Mouse (Mus musculus) thymus, adult 2 months (tissue): ENCODE results near the gene Thtpa. TPM values are rescaled to one million over a fixed set of nuclear protein-coding genes. Genes with fewer than 3 reads are reported as not detected.

ENCODE experiments used
- DNase-seq: peaks from one replicate; pipeline ENCODE4 v3.0.0; 2021
- H3K27ac ChIP-seq: fragments of 200-500 bp; 2 replicates; pipeline ENCODE4 v1.5.1; 2012; ENCODE audit warnings: low read length, control low read depth; ENCODE audit not compliant: control insufficient read depth, insufficient read depth
- H3K27me3 ChIP-seq: fragments of 200-500 bp; 2 replicates; pipeline ENCODE4 v1.6.1; 2012; ENCODE audit warnings: mild to moderate bottlenecking, low read length, moderate library complexity, mixed read lengths; ENCODE audit not compliant: control insufficient read depth, insufficient read depth
- H3K36me3 ChIP-seq: fragments of 200-500 bp; 2 replicates; pipeline ENCODE4 v1.6.1; 2012; ENCODE audit warnings: mild to moderate bottlenecking, low read length, moderate library complexity; ENCODE audit not compliant: control insufficient read depth, insufficient read depth
- H3K4me1 ChIP-seq: fragments of 200-500 bp; replicated peaks from 2 replicates; pipeline ENCODE4 v1.6.1; 2012; ENCODE audit warnings: low read length; ENCODE audit not compliant: control insufficient read depth, insufficient read depth
- H3K4me3 ChIP-seq: fragments of 200-500 bp; 2 replicates; pipeline ENCODE4 v1.5.1; 2012; ENCODE audit warnings: mild to moderate bottlenecking, low read length, control low read depth, moderate library complexity; ENCODE audit not compliant: control insufficient read depth, insufficient read depth
- CTCF ChIP-seq: fragments of 200-500 bp; IDR thresholded peaks from 2 replicates; pipeline ENCODE4 v1.5.1; 2012; ENCODE audit warnings: mild to moderate bottlenecking, control low read depth, low read length, moderate library complexity, borderline replicate concordance; ENCODE audit not compliant: control insufficient read depth, poor library complexity, insufficient read depth; ENCODE audit errors: extremely low read depth
- POLR2A ChIP-seq: fragments of 200-500 bp; IDR thresholded peaks from 2 replicates; pipeline ENCODE4 v1.6.1; 2012; ENCODE audit warnings: mild to moderate bottlenecking, low read length, control low read depth, moderate library complexity; ENCODE audit not compliant: control insufficient read depth, poor library complexity, insufficient read depth; ENCODE audit errors: extremely low read depth
- WGBS: fragments of 180-500 bp; shearing (Covaris S2); methylation state at CpG from one replicate; pipeline ENCODE4 v1.1.7; 2018; 5-methylcytosine and 5-hydroxymethylcytosine counted together
- polyA plus RNA-seq: library from polyadenylated mRNA; depleted of rRNA; stranded (reverse); fragments of >200 nt; gene quantifications from 2 replicates; pipeline ENCODE4 v1.2.3, GENCODE M21; 2012

Gene Thtpa
- polyA plus RNA-seq, 1 experiment, result 6.0 TPM

- H3K27ac ChIP-seq, result no peak overlapping the region
- TF ChIP-seq POLR2A, result no peak
- 0 out of 2 replicates have a peak, but pooled peaks have one; percentile 16 for TF ChIP-seq CTCF
- DNase-seq, result peak; percentile 51
- H3K27me3 ChIP-seq, result no peaks in the 10 kb centered on the region
- peaks cover 19% of the 10 kb centered on the region for H3K4me1 ChIP-seq
- 52% methylated on average over 4 of the region's 4 CpGs for WGBS
- H3K36me3 ChIP-seq, result peaks cover 5% of the 10 kb centered on the region; the same call in 1 of the 2 replicates
- no peak overlapping the region for H3K4me3 ChIP-seq
Observed at GRCm38 (mm10) chr14:55101592-55101991, 7.0 kb downstream of the Thtpa start.

GRCm38 (mm10) chr14:55102253-55102785, 7.7 kb downstream of the Thtpa start:
- Histone ChIP-seq H3K4me1 (peaks cover 20% of the 10 kb centered on the region), H3K27ac (no peak overlapping the region), H3K36me3 (peaks cover 5% of the 10 kb centered on the region; the same call in 1 of the 2 replicates), H3K4me3 (no peak overlapping the region), H3K27me3 (no peaks in the 10 kb centered on the region)
- TF ChIP-seq POLR2A, result no peak
- TF ChIP-seq CTCF, result no peak
- DNase-seq, result no peak
- WGBS, result 96% methylated on average over 15 of the region's 15 CpGs

- peaks cover 13% of the 10 kb centered on the region for H3K4me1 ChIP-seq
- 96% methylated on average over 18 of the region's 18 CpGs for WGBS
- peaks cover 5% of the 10 kb centered on the region; the same call in 1 of the 2 replicates for H3K36me3 ChIP-seq
- DNase-seq, result no peak
- no peaks in the 10 kb centered on the region for H3K27me3 ChIP-seq
- H3K4me3 ChIP-seq, result no peak overlapping the region
- TF ChIP-seq CTCF (no peak), POLR2A (no peak)
- no peak overlapping the region for H3K27ac ChIP-seq
Observed at GRCm38 (mm10) chr14:55104365-55104764, 9.8 kb downstream of the Thtpa start.

DNA sequence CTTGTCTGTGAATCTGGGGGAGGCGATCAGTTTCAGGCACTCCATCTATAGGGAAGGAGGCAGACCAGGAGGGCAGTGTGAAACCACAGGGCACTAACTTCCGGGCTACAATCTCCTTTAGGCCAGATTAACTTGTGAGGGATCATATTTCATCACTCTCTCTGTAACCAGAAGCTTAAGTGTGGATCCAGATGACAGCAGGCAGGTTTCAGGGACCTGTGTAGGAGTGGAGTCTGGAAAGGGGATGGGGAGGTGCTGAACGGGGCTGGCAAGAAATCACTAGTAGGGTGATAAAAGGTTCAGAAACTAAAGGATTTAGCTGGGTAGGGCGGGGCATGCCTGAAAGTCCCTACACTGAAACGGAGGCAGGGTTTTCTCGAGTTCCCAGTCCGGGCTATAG, 10.8 kb downstream of the Thtpa start:
- no peak for DNase-seq
- 26% methylated on average over 7 of the region's 7 CpGs for WGBS
- peaks cover 13% of the 10 kb centered on the region for H3K4me1 ChIP-seq
- H3K27me3 ChIP-seq, result no peaks in the 10 kb centered on the region
- TF ChIP-seq POLR2A (no peak), CTCF (no peak)
- H3K27ac ChIP-seq, result no peak overlapping the region; the same call in 1 of the 2 replicates
- no peak overlapping the region for H3K4me3 ChIP-seq
- H3K36me3 ChIP-seq, result peaks cover 5% of the 10 kb centered on the region; the same call in 1 of the 2 replicates

DNA sequence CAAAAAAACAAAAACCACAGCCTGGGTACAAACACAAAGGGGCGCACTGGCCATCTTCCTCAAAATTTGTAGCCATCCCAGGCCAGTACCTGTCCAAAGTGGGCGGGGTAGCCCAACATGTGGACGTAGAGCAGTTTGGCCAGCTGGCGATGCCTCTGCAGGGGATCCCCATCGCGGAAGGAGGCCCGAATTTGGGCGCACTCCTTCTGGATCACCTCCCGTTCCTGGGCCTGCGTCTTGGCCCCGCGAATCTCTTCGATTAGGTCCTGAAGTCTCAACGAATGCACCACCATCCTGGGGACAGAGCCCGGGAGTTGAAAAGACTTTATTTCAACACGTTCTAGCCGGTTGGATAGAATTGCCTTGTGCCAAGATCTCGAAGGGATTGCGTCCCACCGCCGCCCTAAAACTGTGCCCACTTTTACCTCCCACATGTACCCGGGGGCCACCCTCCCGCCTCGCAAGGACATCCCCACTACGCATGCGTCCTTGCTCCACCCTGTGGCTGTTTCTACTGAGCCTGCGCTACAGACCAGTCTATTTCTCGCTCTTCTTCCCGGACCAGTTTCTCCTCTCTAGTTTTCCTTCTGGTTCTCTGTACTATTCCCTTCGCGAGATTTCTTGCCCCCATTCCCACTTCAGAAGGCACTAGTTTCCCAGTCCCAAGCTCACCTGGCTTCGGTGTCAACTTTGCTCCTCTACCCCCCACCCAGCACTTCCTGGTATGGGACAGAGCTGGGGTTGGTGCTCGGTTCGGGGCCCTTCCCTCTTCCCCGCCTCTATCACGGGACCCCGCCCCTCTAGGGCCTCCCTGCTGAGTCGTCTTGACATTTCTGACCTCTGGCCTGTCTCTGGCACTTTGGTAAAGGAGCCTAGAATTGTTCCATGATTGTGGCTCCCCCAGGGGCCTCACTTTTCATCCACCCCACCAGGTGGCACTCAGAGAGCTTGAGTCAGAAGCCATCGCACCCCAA, 11.5 kb downstream of the Thtpa start, which contains the start of gene Ap1g2:
TSS of gene Ap1g2 (minus strand) at position 758 of the 974 bp plus-strand sequence.
- Histone ChIP-seq H3K4me3 (peak within 1 kb of the TSS; percentile 81), H3K4me1 (peaks cover 13% of the 10 kb centered on the region), H3K27ac (peak within 1 kb of the TSS; percentile 65; the same call in 1 of the 2 replicates), H3K27me3 (no peaks in the 10 kb centered on the region), H3K36me3 (peaks cover 1% of the 10 kb centered on the region; the same call in 1 of the 2 replicates)
- WGBS, result 1% methylated on average over 39 of the region's 39 CpGs
- DNase-seq, result peak; percentile 88
- TF ChIP-seq POLR2A (peak; percentile 56; the same call in 1 of the 2 replicates), CTCF (no peak)

GRCm38 (mm10) chr14:55106990-55107389, 12.4 kb downstream of the Thtpa start:
- no peak for DNase-seq
- no peaks in the 10 kb centered on the region for H3K27me3 ChIP-seq
- H3K36me3 ChIP-seq, result no peaks in the 10 kb centered on the region; the same call in 1 of the 2 replicates
- H3K27ac ChIP-seq, result no peak overlapping the region
- TF ChIP-seq CTCF (no peak), POLR2A (no peak)
- H3K4me3 ChIP-seq, result no peak overlapping the region
- H3K4me1 ChIP-seq, result peaks cover 13% of the 10 kb centered on the region
- 93% methylated on average over 8 of the region's 8 CpGs for WGBS
